Mouse (Mus musculus) thymus, adult 2 months (tissue): ENCODE results near the gene Bmper. TPM values are rescaled to one million over a fixed set of nuclear protein-coding genes. Genes with fewer than 3 reads are reported as not detected.

Experiments
- DNase-seq: peaks from one replicate; pipeline ENCODE4 v3.0.0; 2021
- H3K27ac ChIP-seq: fragments of 200-500 bp; 2 replicates; pipeline ENCODE4 v1.5.1; 2012; ENCODE audit warnings: low read length, control low read depth; ENCODE audit not compliant: control insufficient read depth, insufficient read depth
- H3K27me3 ChIP-seq: fragments of 200-500 bp; 2 replicates; pipeline ENCODE4 v1.6.1; 2012; ENCODE audit warnings: mild to moderate bottlenecking, low read length, moderate library complexity, mixed read lengths; ENCODE audit not compliant: control insufficient read depth, insufficient read depth
- H3K36me3 ChIP-seq: fragments of 200-500 bp; 2 replicates; pipeline ENCODE4 v1.6.1; 2012; ENCODE audit warnings: mild to moderate bottlenecking, low read length, moderate library complexity; ENCODE audit not compliant: control insufficient read depth, insufficient read depth
- H3K4me1 ChIP-seq: fragments of 200-500 bp; replicated peaks from 2 replicates; pipeline ENCODE4 v1.6.1; 2012; ENCODE audit warnings: low read length; ENCODE audit not compliant: control insufficient read depth, insufficient read depth
- H3K4me3 ChIP-seq: fragments of 200-500 bp; 2 replicates; pipeline ENCODE4 v1.5.1; 2012; ENCODE audit warnings: mild to moderate bottlenecking, low read length, control low read depth, moderate library complexity; ENCODE audit not compliant: control insufficient read depth, insufficient read depth
- CTCF ChIP-seq: fragments of 200-500 bp; IDR thresholded peaks from 2 replicates; pipeline ENCODE4 v1.5.1; 2012; ENCODE audit warnings: mild to moderate bottlenecking, control low read depth, low read length, moderate library complexity, borderline replicate concordance; ENCODE audit not compliant: control insufficient read depth, poor library complexity, insufficient read depth; ENCODE audit errors: extremely low read depth
- POLR2A ChIP-seq: fragments of 200-500 bp; IDR thresholded peaks from 2 replicates; pipeline ENCODE4 v1.6.1; 2012; ENCODE audit warnings: mild to moderate bottlenecking, low read length, control low read depth, moderate library complexity; ENCODE audit not compliant: control insufficient read depth, poor library complexity, insufficient read depth; ENCODE audit errors: extremely low read depth
- WGBS: fragments of 180-500 bp; shearing (Covaris S2); methylation state at CpG from one replicate; pipeline ENCODE4 v1.1.7; 2018; 5-methylcytosine and 5-hydroxymethylcytosine counted together
- polyA plus RNA-seq: library from polyadenylated mRNA; depleted of rRNA; stranded (reverse); fragments of >200 nt; gene quantifications from 2 replicates; pipeline ENCODE4 v1.2.3, GENCODE M21; 2012

Bmper gene
- polyA plus RNA-seq, 1 experiment = 0.40 TPM

DNA sequence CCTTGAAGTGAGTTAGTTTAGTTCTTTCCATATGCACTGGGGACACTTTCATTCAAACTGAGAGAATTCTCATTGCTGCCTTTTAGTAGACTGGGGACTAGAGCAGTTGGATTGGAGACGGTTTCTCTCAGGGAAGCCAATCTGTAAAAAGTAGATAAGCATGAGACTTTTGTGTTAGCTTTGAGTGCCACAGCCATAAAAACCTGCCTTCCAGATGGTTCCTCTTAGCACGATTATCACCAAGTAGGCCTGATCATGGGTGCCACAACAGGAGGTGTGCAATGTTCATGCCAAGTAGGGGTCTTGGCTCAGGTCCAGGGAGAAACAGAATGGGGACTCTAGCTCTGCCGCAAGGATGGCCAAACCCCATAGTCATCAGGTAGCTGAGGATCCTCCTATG is 210.4 kb downstream of the Bmper start:
- H3K27me3 ChIP-seq = no peaks in the 10 kb centered on the region
- no peak overlapping the region for H3K4me3 ChIP-seq
- no peak for DNase-seq
- no peaks in the 10 kb centered on the region for H3K36me3 ChIP-seq
- H3K27ac ChIP-seq = no peak overlapping the region
- no peak for TF ChIP-seq POLR2A
- no peak for TF ChIP-seq CTCF
- 68% methylated on average over 3 of the region's 3 CpGs for WGBS
- no peaks in the 10 kb centered on the region for H3K4me1 ChIP-seq

DNA sequence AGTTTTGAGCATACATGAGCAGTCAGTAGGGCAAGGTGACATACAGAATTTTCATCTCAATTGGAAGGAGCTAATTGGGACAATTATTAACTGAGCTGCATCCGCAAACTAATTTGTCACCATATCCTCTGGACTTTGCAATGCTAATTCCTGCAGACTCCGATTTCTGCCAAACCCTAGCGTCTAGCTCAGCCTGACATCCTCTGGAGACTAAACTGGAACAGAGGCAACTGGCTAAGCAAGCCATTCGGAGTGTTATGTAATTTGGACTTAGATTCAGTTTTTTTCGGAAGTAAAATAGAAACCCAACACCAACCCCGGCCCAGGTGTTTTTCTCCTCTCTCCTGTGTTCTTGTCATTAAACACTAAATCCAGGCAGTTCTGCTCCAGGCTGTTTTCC is 213.9 kb downstream of the Bmper start:
- DNase-seq = no peak
- 90% methylated on average over 6 of the region's 6 CpGs for WGBS
- Histone ChIP-seq H3K4me3 (no peak overlapping the region), H3K27ac (no peak overlapping the region), H3K27me3 (no peaks in the 10 kb centered on the region), H3K36me3 (no peaks in the 10 kb centered on the region), H3K4me1 (no peaks in the 10 kb centered on the region)
- no peak for TF ChIP-seq CTCF
- no peak for TF ChIP-seq POLR2A

- DNase-seq = no peak
- Histone ChIP-seq H3K27me3 (no peaks in the 10 kb centered on the region), H3K27ac (no peak overlapping the region), H3K4me1 (no peaks in the 10 kb centered on the region), H3K4me3 (no peak overlapping the region), H3K36me3 (no peaks in the 10 kb centered on the region)
- TF ChIP-seq POLR2A = no peak
- no peak for TF ChIP-seq CTCF
- WGBS = 92% methylated on average over 9 of the region's 9 CpGs
Observed at GRCm38 (mm10) chr9:23438662-23439061, 215.8 kb downstream of the Bmper start.

- TF ChIP-seq POLR2A (no peak), CTCF (no peak)
- Histone ChIP-seq H3K36me3 (no peaks in the 10 kb centered on the region), H3K27ac (no peak overlapping the region), H3K4me1 (no peaks in the 10 kb centered on the region), H3K4me3 (no peak overlapping the region), H3K27me3 (no peaks in the 10 kb centered on the region)
- no peak for DNase-seq
- 91% methylated on average over 5 of the region's 5 CpGs for WGBS
Observed at GRCm38 (mm10) chr9:23442168-23442567, 219.3 kb downstream of the Bmper start.

GRCm38 (mm10) chr9:23444975-23445374 is 222.1 kb downstream of the Bmper start:
- Histone ChIP-seq H3K36me3 (no peaks in the 10 kb centered on the region), H3K27ac (no peak overlapping the region), H3K4me1 (no peaks in the 10 kb centered on the region), H3K4me3 (no peak overlapping the region), H3K27me3 (no peaks in the 10 kb centered on the region)
- WGBS = 99% methylated on average over 4 of the region's 4 CpGs
- DNase-seq = no peak
- TF ChIP-seq POLR2A = no peak
- TF ChIP-seq CTCF = no peak

DNA sequence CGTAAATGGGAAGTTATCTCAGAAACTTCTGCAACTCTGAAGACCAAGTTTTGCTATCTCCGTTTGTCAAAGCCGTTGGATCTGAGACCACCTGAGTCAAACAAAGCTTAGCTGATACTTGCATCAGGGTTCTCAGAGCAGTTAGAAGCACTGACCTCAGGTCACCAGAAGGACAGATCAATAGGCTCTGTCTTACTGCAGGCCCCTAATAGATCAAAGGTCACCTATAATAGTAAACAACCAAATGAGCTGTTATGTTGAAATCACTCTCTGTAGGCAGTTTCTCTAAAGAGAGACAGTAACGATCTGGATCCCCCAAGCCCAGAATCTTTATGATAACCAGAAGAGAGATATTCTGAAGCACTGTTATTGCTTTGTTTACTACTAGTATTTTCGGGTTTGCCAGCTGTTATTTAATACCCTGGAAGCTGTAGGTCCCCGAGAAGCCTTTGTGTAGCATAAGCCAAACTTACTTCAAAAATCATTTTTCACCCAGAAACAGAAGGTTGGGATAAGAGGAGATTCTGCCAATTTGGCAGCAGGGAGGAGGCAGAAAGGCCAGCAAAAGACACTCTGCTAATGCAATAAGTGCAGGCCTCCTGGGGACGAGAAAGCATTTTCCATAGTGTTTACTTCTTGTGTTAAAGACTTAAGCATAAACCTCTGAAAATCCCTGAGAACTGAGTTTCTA is 224.5 kb downstream of the Bmper start:
- DNase-seq = no peak
- no peak overlapping the region for H3K4me3 ChIP-seq
- H3K36me3 ChIP-seq = no peaks in the 10 kb centered on the region
- no peak overlapping the region for H3K27ac ChIP-seq
- WGBS = 90% methylated on average over 7 of the region's 7 CpGs
- no peak for TF ChIP-seq POLR2A
- no peak for TF ChIP-seq CTCF
- no peaks in the 10 kb centered on the region for H3K27me3 ChIP-seq
- no peaks in the 10 kb centered on the region for H3K4me1 ChIP-seq

- DNase-seq = no peak
- H3K4me1 ChIP-seq = no peaks in the 10 kb centered on the region
- 77% methylated on average over 5 of the region's 5 CpGs for WGBS
- no peak overlapping the region for H3K27ac ChIP-seq
- TF ChIP-seq CTCF = no peak
- H3K4me3 ChIP-seq = no peak overlapping the region
- no peaks in the 10 kb centered on the region for H3K36me3 ChIP-seq
- no peaks in the 10 kb centered on the region for H3K27me3 ChIP-seq
Observed at GRCm38 (mm10) chr9:23453309-23453708, 230.4 kb downstream of the Bmper start.
